Mouse (Mus musculus) left cerebral cortex, postnatal 14 days (tissue): ENCODE measurements at regions not wholly inside any gene's neighbourhood (a gene's known extent, or its start where the extent isn't known, plus 50 kb on each side); places are given as distances from the start of the nearest gene placed in this dataset.
"Not testable (repeated sequence)": the region's sequence is repeated elsewhere in the genome, so short reads cannot be mapped to it uniquely, and the experiment has no call there.

ENCODE experiments used
- DNase-seq, 2 experiments: peaks; one replicate each; pipeline ENCODE4 v3.0.0; 2021 to 2022; ENCODE audit warnings: low spot score in 2 of 2, mixed read lengths in 1 of 2
- intact Hi-C: fragments of 180-260 bp; cut with DNase I; formaldehyde crosslinking; loops from one replicate; pipeline ENCODE4 v1.15.1; 2025

DNA sequence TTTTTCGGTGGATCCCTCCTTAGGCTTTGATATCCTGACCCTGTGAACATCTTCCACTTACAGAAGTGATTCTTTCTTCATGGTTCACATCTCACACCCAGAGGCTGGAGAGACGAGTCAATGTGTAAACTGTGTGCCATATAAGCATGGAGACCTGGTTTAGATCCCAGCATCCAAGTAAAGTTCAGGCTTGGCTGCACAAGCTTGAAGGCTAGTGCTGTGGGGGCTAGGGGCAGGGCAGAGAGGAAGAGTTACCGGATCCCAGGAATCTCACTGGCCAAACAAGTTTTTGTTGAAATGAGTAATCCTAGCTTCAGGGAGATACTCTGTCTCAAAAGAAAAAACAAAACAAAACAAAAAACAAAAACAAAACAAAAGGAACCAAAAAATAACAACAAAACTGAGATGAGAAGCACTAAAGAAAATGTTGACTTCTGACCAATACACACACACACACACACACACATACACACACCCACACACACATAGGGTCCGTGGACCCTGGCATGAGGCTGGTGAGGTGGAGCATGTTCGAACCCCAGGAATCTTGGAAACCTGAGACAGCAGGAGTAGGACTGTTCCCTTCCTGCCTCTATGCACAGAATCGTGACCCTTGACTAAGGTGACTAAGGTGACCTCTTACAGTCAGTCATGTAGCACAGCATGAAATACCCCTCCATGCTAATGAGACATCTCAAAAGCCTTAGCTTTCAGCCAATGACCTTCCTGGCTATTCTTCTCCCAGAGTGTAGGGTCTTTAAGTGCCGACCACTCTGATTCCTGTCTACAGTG is 55.2 kb downstream of the Gm12728 start:
- intact Hi-C loops: no loop called here
- no peak for DNase-seq

DNA sequence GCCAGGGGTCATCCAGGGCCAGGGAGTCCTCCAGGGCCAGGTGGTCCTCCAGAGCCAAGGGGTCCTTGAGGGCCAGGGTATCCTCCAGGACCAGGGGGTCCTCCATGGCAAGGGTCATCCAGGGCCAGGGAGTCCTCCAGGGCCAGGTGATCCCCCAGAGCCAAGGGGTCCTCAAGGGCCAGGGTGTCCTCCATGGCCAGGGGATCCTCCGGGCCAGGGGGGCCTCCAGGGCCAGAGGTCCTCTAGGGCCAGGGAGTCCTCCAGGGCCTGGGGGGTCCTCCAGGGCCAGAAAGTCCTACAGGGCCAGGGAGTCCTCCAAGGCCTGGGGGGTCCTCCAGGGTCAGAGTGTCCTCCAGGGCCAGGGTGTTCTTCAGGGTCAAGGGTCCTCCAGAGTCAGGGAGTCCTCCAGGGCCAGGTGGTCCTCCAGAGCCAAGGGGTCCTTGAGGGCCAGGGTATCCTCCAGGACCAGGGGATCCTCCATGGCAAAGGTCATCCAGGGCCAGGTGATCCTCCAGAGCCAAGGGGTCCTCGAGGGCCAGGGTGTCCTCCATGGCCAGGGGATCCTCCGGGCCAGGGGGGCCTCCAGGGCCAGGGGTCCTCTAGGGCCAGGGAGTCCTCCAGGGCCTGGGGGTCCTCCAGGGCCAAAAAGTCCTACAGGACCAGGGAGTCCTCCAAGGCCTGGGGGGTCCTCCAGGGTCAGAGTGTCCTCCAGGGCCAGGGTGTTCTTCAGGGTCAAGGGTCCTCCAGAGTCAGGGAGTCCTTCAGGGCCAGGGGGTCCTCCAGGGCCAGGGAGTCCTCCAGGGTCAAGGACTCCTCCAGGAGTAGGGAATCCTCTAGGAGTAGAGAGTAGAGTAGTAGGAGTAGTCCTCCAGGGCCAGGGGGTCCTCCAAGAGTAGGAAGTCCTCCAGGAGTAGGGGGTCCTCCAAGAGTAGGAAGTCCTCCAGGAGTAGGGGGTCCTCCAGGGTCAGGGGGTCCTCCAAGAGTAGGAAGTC is 56.6 kb downstream of the Gm12728 start:
- intact Hi-C loops, DNase-seq: not testable (repeated sequence)

DNA sequence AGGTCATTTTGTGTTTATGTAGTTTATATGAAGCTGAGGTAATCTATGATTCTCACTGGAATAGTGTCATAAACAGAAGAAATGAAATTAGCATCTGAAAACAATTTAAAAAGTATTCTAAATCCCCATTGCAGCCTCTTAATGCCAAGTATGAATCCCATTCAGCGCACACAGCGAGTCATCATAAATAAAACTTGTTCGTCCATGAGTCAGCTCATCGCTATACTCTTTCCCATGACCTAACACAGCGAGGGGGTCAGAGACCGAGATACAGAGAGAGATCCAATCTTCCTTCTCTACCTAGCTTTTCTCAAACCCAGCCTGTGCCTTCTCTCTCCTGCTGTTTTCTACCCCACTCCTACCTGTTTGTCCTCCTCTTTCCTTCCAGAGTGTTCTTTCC is 63.4 kb downstream of the Gm12728 start:
- DNase-seq: no peak
- intact Hi-C loops: no loop called here

DNA sequence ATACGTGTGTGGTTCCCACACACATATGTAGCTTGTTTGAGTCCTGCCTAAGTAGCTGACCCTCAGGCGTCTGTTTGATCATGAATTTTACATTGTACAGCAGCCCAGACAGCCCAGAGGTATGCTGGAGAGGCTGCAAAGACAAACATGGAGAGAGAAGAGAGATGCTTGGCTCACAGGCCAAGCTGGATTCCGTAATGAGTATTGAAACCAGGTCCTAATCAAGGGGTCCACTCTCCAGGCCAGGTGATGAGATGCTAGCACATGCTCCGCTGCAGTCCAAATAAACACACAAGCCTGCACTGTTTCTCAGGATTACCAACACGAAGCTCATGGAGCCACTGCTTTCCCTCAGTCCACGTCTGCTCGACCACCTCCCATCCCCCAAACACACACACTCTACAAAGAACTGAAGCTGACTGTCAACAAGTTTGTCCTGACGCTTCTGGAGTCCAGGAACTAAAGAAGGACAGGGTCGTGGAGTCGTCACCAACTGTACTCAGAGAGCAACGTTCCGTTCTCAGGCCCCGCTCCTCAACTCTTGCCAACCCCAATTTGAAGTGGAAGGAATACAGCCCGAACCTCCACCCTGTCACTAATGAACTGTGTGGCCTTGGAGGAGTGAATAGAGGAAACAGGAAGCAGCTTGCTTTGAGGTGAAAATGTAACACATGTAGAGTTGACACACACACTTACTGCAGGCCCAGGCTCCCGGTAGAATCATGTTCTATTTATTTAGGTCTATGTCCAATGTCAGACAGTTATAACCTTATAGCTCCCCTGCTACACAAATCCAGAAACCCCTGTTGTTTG is 69.6 kb downstream of the Gm12728 start:
- no peak for DNase-seq
- intact Hi-C loops: no loop called here

DNA sequence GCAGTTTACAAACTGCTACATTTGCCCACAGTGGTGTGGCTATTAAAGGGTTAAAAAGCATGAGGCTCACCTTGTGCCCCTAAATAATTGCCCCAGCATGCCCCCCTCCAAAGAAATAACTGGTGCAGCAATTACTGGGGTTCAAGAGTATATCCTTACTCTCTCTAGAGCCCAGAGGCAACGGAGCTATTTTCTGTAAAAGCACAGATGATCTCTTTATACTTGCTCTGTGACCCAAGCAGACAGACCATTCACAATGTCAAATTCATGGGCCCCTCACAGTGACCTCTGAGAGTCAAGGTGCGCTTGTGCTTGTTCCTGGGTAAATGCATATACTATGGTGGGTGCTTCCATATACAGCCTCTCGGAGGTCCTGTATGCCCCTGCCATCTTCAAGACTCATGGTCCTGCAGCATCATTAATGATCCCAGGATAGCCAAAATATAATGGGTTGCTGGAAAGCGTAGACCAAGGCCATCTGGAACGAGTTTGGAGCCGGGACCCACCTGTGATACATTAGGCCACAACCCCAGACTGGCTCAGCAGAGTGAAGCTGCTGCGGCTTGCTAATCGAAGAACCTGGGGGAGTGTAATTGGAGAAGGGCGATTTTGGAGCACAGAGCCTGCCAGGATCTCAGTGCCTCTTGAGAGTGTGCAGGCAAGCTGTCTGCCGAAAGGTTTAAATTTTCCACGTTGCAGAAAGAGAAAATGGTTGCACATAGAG is 71.4 kb downstream of the Gm12728 start:
- intact Hi-C loops: no loop called here

DNA sequence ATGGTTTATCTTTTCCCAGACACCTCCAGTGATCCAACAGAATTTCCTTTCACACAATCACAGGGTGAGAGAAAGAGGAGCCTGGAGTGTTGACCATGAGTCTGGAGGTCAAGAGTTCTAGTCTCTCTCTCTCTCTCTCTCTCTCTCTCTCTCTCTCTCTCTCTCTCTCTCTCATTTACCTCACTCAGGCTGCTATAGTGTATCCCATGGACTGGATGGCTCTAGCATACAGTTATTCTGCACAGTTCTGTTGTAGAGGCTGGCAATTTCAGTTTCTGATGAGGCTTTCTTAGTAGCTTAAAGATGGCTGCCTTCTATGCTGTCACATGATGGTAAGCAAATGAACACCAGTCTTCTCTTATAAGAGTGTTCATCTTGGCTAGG is 72.0 kb downstream of the Gm12728 start:
- intact Hi-C loops: no loop called here
- DNase-seq: no peak

More for the DNA sequence above, 71.4 kb downstream of the Gm12728 start:
- DNase-seq: no peak

DNA sequence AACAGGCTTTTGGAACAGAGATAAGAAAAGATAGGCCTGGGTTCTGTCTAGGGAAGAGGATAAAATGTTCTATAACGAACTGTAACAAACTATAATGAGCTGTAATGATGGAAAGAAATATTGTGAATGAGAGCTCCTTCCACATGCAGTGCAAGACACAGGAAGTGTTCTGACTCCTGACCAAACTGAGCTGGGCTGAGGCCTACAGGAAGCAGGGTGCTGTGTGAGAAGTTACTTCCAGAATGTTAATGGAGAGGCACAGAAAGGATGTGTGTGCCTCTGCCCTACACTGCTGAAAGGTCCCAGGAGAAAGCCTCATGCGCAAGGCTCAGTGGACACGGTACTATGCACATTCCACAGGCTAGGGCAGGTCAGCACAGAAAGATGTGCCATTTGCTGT is 80.8 kb downstream of the Gm12728 start:
- no peak for DNase-seq
- intact Hi-C loops: no loop called here

DNA sequence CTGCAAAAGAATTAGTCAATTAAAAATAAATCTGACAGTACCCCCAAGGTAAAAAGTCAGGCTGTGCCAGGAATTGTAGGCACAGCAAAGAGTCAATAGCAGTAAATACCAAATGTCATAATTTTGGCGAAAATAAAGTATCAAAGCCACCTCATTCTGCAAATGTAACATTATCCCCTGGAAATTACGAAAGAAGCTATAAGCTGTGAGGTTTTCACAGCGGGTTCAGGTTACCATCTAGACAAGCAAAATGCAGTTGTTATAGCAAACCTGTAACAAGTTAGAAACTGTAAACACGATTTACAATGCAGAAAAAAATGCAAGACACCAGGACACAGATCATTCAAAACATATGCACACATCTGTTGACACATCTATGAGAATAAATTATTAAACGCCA is 87.6 kb downstream of the Gm12728 start:
- intact Hi-C loops: no loop called here

DNA sequence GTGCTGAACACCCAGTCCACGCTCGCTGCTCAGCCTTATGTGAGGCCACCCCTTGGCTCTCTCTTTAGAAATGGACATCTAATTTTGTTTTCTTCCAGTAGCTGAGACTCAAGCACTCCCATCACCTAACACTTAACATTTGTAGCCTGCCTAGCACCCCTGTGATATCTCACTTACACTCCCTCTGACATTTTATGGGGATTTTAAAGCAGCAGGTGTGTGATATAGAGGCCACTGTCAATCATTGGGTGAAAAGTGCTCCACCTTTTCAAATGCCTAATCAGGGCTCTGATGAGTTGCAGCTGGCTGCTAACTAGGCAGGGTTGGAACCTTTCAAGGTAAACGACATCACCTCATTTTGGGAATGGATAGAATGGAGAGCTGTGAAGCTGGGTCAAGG is 90.2 kb downstream of the Gm12728 start:
- no peak for DNase-seq
- intact Hi-C loops: no loop called here

More for the DNA sequence above, 87.6 kb downstream of the Gm12728 start:
- no peak for DNase-seq

DNA sequence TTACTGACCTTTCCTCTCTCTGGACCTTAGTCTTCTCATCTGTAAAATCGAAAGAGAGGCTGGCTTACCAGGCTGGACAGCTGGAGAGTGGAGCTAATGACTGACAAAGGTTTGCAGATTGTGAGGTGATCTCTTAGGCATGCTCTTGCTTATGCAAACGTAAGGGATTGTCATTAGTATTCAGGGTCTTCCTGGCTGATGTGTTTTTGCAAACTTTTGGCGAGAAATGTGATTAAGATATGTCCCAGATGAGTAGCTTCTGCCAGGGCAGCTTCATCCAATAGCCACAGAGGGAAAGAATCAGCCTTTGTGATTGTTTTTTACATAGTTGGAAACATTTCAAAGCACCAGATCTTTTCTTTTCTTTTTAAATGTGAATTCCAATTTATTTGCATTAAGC is 95.1 kb downstream of the Gm12728 start:
- DNase-seq: no peak
- intact Hi-C loops: no loop called here

DNA sequence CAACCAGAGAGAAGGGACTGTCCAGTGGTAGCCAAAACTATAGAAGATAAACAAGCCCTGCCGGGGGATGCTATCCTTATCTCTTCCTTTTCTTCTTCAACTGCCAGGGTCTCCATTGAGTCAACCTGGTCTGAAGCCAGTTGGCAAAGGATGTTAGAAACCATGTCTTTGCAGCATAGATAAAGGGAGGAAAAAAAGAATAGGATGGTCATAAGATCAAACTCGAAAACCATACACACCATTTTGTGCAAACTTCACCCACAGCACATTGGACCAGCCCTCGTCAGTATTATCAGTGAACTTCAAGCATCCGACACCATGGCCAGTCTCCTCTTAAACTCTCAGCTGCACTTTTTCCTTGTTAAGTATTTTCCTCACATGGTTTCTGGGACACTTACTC is 101.8 kb downstream of the Gm12728 start:
- DNase-seq: no peak
- intact Hi-C loops: no loop called here

DNA sequence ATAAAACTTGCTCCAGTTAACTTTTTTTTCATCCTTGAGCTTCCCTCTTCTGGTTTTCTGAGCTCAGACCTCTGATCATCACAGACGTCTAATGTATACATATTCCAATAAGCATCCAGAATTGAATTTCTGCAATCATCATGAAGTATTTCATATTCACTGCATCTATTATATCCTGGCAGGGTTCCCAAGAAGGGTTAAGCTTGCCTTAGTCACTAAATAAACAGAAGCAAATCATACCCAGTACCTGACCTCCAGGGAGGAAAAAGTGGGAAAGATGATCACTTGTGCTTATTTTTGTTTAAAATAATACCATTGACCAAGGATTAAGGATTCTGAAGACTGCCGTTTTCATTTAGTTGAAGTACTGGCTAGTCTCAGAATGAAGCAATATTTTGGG is 102.4 kb downstream of the Gm12728 start:
- intact Hi-C loops: no loop called here
- DNase-seq: no peak

DNA sequence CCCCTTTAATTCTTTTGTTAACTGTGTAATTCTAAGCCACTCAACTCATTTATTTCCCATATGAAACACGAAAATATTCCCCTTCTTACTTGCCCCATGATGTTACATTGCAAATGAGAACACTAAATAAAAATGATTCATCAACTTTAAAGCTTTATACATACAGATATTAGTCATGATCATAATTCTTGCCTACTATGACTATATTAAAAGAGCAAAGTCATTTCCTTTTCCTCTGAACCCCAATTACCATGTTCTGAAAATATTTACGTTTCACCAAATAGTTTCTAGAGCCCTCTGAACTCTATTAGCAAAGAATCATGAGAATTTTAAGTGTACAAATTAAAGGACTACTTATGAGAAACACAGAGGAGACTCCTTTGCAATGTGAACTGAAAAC is 105.4 kb downstream of the Gm12728 start:
- DNase-seq: no peak
- intact Hi-C loops: no loop called here

DNA sequence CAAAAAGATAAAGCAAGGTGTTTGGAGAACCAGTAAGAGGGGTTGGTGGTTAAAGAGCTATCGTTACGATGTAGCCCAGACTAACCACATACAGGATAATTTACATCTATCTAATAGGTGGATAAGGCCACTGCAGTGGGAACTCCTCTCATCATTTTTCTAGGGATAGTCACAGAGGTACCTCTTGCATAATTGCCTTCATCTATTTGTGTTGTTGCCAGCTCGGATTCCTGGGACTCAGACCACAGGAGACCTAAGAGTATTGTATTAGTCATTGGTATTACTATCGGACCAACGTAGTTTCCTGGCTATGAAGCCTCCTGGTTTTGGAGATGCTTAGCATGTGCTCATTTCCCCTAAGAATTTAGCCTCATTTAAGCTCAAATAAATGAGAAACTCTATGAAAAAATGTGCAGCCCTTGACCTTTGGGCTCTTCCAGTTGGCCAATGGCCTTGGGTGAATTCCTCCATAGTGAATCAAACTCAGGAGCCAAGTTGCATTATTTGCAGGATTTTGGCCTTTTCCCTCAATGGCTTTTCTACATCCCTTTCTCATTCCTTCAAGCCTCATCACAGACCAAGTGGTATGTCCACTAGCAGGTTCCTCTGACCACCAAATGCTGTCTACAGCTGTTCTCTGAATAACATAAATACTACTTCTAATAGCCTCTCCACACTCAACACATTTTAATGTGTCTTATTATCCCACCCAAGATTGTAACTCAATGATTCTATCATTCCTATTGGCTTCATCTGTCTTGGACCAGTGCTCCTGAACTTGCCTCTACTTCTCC is 108.6 kb downstream of the Gm12728 start:
- intact Hi-C loops: no loop called here

DNA sequence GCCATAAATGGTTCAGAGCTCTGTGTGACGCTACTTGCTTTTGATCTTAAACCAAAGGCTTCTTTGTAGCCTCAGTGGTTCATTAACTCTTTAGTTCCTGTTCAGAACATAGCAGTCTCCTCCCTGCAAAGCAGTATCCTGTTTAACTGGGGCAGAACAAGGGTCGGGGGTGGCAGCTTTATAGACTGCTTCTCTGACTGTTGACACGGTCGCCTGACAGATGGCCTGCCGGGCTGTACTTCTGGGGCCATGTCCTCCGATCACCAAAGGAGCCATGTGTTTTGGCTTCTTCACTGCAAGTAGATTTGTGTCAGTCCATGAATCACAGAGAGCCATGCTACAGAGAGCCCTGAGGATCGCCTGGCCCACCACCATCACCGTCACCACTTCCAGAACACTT is 115.2 kb downstream of the Gm12728 start:
- intact Hi-C loops: no loop called here
- DNase-seq: no peak

More for the DNA sequence above, 108.6 kb downstream of the Gm12728 start:
- DNase-seq: no peak

DNA sequence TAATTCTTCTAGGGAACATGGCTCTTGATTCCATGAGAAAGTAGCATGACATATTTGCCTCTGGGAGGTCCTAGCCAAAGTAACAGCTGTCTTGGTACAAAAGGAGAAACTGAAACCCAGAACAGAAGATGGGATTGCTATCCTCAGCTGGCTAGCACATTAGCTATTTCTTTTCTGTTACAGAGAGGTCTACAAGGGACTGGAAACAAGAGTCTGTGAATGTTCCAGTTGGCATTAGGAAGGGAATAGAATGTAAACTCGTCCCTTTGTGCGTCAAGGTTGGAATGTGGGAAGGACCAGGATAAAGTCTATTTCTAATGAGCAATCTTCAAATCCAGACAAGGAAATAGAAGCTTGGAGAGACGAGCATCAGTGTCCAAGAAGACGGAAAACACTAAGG is 116.7 kb downstream of the Gm12728 start:
- intact Hi-C loops: no loop called here
- DNase-seq: no peak

DNA sequence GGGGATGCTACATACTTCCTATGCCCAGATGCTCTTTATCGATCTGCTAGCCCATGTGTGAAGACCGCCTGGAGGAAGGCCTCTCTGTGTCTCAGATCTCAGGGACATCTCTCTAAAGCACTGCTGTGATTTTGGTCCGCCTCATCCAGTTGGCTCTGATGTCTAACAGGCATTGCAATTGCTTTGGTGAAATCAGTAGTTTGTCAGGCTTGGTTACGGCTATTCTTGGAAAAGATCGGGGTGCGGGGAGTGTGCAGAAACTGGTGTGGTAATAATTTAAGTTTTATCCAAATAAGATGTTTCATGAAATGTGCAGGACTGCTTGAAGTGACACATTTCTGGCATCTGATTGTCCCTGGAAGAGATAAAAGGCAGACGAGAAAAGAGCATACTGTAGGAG is 117.9 kb downstream of the Gm12728 start:
- intact Hi-C loops: no loop called here
- DNase-seq: no peak

DNA sequence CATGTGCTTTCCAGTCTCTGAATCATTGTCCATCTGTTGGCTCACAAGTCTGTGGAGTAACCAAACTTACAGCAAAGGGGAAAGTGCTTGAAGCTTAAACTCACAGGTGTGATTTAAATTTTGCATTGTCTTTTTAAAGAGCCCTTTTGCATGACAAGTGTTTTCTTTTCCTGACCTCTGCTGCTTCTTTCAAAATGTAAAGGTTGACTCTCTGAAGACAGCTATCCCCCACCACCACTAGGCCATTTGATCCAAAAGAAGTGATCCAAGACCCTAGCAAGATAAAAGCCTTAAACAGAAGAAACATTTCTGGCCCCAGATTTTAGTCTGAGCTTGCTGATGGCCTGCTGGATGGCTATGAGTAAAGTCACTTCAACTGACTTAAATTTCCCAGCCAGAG is 118.6 kb downstream of the Gm12728 start:
- intact Hi-C loops: no loop called here
- DNase-seq: no peak
